Mouse (Mus musculus): ENCODE data around the gene Pikfyve.

- TF ChIP-seq CTCF (IDR thresholded peaks at IDR 0.05; ENCODE audit: insufficient read depth, low read length) (no peak), POLR2A (IDR thresholded peaks at IDR 0.05; ENCODE audit: borderline replicate concordance, extremely low read depth, low read depth, low read length) (no peak)
These were observed 44.1 kb downstream of the Pikfyve start for GRCm38 (mm10) chr1:65230566-65230965.

All from lung, adult 2 months (tissue).